Mouse (Mus musculus) intestine, postnatal 0 days (tissue): ENCODE results near the gene Fam181a. TPM values are rescaled to one million over a fixed set of nuclear protein-coding genes. Genes with fewer than 3 reads are reported as not detected.
A peak's percentile ranks its signal among the peaks of the same experiment; 100 is the strongest.

Experiments used
- ATAC-seq: fragments of 200-750 bp; cut with Nextera tagmentation; 2 replicates; pipeline ENCODE4 v1.8.0; 2017; ENCODE audit warnings: mild to moderate bottlenecking, moderate TSS enrichment, moderate library complexity
- H3K27ac ChIP-seq: fragments of 300-500 bp; sonication (generic); 2 replicates; pipeline ENCODE4 v1.5.1; 2014; ENCODE audit warnings: mild to moderate bottlenecking, low read depth, low read length, moderate library complexity
- H3K27me3 ChIP-seq: fragments of 300-500 bp; sonication (generic); replicated peaks from 2 replicates; pipeline ENCODE4 v1.6.1; 2014; ENCODE audit warnings: low read length, mixed read lengths; ENCODE audit not compliant: control insufficient read depth, insufficient read depth
- H3K36me3 ChIP-seq: fragments of 300-500 bp; sonication (generic); 2 replicates; pipeline ENCODE4 v1.6.1; 2014; ENCODE audit warnings: mild to moderate bottlenecking, moderate library complexity; ENCODE audit not compliant: control insufficient read depth, insufficient read depth
- H3K4me1 ChIP-seq: fragments of 300-500 bp; sonication (generic); replicated peaks from 2 replicates; pipeline ENCODE4 v1.6.1; 2014; ENCODE audit warnings: antibody characterized with exemption, low read length, mixed read lengths; ENCODE audit not compliant: control insufficient read depth, insufficient read depth
- H3K4me2 ChIP-seq: fragments of 300-500 bp; sonication (generic); replicated peaks from 2 replicates; pipeline ENCODE4 v1.6.1; 2014; ENCODE audit warnings: low read depth, mild to moderate bottlenecking, moderate library complexity
- H3K4me3 ChIP-seq: fragments of 300-500 bp; sonication (generic); 2 replicates; pipeline ENCODE4 v1.5.1; 2014; ENCODE audit warnings: low read depth, low read length
- H3K9ac ChIP-seq: fragments of 300-500 bp; sonication (generic); 2 replicates; pipeline ENCODE4 v1.6.1; 2014; ENCODE audit warnings: mild to moderate bottlenecking, low read depth, low read length
- H3K9me3 ChIP-seq: fragments of 300-500 bp; sonication (generic); 2 replicates; pipeline ENCODE4 v1.6.1; 2016; ENCODE audit warnings: mixed run types; ENCODE audit not compliant: control insufficient read depth
- CTCF ChIP-seq: sonication (generic); IDR thresholded peaks from 2 replicates; pipeline ENCODE4 v1.5.1; 2016; ENCODE audit warnings: low read depth, mild to moderate bottlenecking, control low read depth, antibody characterized with exemption, moderate library complexity
- WGBS: fragments of 180-500 bp; shearing (Covaris S2); extraction: QIAGEN DNeasy Blood & Tissue Kit; methylation state at CpG from one replicate; pipeline ENCODE4 v1.1.7; 2014; 5-methylcytosine and 5-hydroxymethylcytosine counted together
- polyA plus RNA-seq: library from polyadenylated mRNA; unstranded; fragments of >200 nt; fragmentation: Nextera tagmentation; extraction: Ambion mirVana; gene quantifications from 2 replicates; pipeline ENCODE4 v1.2.1, GENCODE M21; 2015

Fam181a gene
- not detected in 2 replicates for polyA plus RNA-seq

DNA sequence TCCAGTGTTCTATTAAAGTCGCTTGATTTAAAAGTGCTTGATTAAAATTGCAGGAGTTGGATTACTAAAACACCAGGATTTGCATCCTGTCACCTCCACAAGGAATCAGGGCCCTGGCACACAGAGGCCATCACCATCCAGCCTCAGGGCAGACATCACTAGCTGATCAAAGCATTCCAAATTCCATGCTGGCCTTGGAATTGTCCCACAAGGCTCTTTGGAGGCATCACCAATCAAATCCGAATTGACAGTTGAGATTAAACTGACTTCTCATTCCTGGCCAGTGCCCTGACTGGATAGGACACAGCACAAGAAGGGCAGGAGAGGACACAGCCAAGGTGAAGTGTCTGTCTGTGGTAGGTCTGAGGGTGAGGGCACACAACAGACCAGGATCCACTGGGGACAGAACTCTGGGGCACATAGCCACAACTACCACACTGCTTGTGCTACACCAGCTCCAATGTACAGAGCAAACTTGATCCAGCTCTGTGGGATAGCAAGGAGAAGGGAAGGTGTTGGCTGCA is at the start of gene Fam181a:
Gene Fam181a, plus strand, starts transcription at position 232 of the 524 bp plus-strand sequence.
- WGBS: 67% methylated on average over 2 of the region's 2 CpGs
- Histone ChIP-seq H3K9ac (no peak within 1 kb of the TSS), H3K27me3 (no peaks in the 10 kb centered on the region), H3K4me3 (no peak within 1 kb of the TSS), H3K36me3 (no peaks in the 10 kb centered on the region), H3K4me1 (no peaks in the 10 kb centered on the region), H3K9me3 (no peaks in the 10 kb centered on the region), H3K27ac (no peak within 1 kb of the TSS), H3K4me2 (no peak within 1 kb of the TSS)
- TF ChIP-seq CTCF: no peak
- no peak for ATAC-seq

DNA sequence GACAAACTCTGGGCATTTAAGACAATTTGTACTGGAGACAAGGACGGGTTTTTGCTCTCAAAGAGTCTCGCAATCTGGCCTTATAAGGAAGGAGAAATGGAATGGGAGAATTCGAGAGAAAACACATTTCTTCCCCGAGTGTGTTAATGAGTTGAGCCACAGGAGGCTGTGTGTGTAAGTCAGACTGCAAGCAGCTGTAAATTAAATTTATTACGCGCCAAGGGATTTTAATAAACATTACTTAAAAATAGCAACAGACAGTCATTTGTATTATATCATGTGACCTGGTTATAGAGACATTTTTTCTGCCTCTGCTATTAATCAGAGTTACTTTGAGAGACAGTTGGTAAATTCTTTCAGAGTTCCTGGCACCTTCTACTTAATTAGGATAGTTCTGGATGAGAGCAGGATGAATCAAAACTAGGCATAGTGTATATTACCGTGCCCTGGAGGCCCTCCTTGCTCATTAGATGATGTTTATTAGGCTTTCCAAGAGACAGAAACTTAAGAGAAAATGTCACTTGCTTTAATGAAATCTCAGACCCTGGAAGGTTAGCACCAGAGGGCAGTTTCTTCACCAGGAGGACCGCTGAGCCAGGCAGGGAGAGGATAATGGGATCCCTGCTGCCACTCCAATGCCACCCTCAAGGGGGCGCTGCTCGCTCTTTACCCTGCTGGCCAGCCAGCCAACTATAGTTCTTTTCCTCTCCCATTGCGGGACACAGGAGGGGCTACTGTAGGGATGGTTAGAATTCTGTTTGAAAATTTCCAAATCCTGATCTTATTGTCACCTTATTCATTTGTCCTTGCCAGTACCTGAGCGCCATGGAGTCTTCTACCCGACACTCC is 48.5 kb upstream of the Fam181a start:
- Histone ChIP-seq H3K27me3 (no peaks in the 10 kb centered on the region), H3K4me3 (no peak overlapping the region), H3K27ac (no peak overlapping the region), H3K4me1 (no peaks in the 10 kb centered on the region), H3K9ac (no peak overlapping the region), H3K9me3 (no peaks in the 10 kb centered on the region), H3K36me3 (no peaks in the 10 kb centered on the region), H3K4me2 (no peak overlapping the region)
- peak; percentile 75 for TF ChIP-seq CTCF
- ATAC-seq: no peak
- WGBS: 56% methylated on average over 13 of the region's 13 CpGs

DNA sequence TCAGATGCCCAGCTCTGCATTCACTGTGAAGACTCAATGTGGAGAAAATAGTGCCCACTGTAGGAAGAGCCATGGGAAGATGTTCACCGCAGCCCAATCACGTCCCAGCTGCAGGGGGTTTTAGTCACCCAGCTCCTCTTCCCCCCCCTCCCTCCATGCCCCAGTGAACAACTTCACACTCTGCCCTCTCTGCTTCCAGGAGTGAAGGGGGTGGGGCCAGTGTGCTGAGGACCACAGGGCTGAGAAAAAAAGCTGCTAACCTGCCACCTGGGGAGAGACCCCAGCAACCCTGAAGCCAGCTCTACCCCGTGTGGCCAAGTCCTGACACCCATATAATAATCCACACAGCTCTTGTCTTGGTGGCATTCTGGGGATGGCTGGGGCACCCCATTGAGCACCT is 44.2 kb upstream of the Fam181a start:
- no peak overlapping the region for H3K4me2 ChIP-seq
- no peak overlapping the region for H3K4me3 ChIP-seq
- no peaks in the 10 kb centered on the region for H3K36me3 ChIP-seq
- H3K27ac ChIP-seq: no peak overlapping the region
- no peaks in the 10 kb centered on the region for H3K4me1 ChIP-seq
- H3K9me3 ChIP-seq: no peaks in the 10 kb centered on the region
- WGBS: 33% methylated on average over 3 of the region's 3 CpGs
- ATAC-seq: no peak
- H3K27me3 ChIP-seq: no peaks in the 10 kb centered on the region
- H3K9ac ChIP-seq: no peak overlapping the region
- no peak for TF ChIP-seq CTCF

DNA sequence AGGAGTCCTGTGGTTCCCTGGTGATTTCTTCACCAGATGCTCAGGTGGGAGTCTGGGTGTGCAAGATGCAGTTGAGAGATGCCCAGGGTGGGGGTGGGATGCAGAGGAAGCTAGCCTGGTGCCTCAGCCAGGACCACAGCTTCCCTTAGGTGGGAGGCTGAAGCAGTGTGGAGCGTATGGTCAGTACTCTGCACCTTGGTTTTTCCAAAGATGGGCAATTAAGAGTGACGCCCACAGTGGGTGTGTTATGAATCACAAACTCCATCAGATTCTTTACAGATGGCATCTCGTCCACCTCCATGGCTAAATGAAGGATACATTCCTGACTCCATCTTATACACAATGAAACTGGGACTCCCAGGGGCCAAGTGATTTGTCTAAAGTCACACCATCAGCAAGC is 38.6 kb upstream of the Fam181a start:
- Histone ChIP-seq H3K4me2 (no peak overlapping the region), H3K36me3 (no peaks in the 10 kb centered on the region), H3K27me3 (no peaks in the 10 kb centered on the region), H3K9me3 (no peaks in the 10 kb centered on the region), H3K27ac (no peak overlapping the region), H3K4me1 (no peaks in the 10 kb centered on the region), H3K4me3 (no peak overlapping the region), H3K9ac (no peak overlapping the region)
- WGBS: 84% methylated on average over 3 of the region's 3 CpGs
- no peak for TF ChIP-seq CTCF
- no peak for ATAC-seq

DNA sequence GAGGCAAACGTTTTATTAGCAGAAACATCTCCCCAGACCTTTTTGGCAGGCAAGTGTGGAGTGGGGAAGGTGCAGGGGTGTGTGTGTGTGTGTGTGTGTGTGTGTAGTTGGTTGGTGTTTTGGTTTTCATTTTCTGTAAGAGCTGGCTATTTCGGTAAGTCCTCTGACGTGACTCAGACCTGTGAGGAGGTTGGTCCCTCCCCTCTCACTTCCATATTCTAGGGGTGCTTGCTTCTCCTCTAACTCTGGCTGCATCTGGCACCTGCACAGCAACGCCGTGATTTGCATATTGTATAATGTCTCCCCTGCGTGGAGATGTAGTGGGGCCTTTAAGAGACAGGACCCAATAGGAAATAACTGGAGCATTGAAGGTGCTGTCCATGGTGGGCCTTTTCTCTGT is 37.7 kb upstream of the Fam181a start:
- 60% methylated on average over 6 of the region's 6 CpGs for WGBS
- no peak for TF ChIP-seq CTCF
- Histone ChIP-seq H3K4me1 (no peaks in the 10 kb centered on the region), H3K9ac (no peak overlapping the region), H3K36me3 (no peaks in the 10 kb centered on the region), H3K4me3 (no peak overlapping the region), H3K4me2 (no peak overlapping the region), H3K9me3 (no peaks in the 10 kb centered on the region), H3K27me3 (no peaks in the 10 kb centered on the region), H3K27ac (no peak overlapping the region)
- no peak for ATAC-seq

DNA sequence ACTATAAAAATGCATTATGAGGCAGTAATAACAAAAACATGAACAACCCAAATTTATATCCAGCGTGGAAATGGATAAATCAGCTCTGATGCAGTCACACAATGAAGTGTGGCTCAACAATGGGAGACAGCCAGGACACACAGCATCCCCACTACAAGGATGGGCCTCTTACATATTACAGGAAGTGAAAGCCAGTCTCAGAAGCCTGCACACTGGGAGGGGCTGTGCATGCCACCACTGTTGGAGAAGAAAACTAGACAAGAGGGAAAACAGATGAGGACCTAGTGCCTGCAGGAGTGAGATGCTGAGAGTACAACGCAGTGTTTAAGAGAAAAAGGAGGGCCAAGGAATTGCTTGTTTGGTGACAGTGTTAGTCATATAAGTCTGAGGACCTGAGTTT is 37.0 kb upstream of the Fam181a start:
- H3K9ac ChIP-seq: no peak overlapping the region
- no peak overlapping the region for H3K4me3 ChIP-seq
- no peak for ATAC-seq
- H3K27ac ChIP-seq: no peak overlapping the region
- no peaks in the 10 kb centered on the region for H3K9me3 ChIP-seq
- 81% methylated on average over 2 of the region's 2 CpGs for WGBS
- no peaks in the 10 kb centered on the region for H3K36me3 ChIP-seq
- no peaks in the 10 kb centered on the region for H3K27me3 ChIP-seq
- no peaks in the 10 kb centered on the region for H3K4me1 ChIP-seq
- TF ChIP-seq CTCF: no peak
- no peak overlapping the region for H3K4me2 ChIP-seq
